Mouse (Mus musculus): ENCODE results near the gene Gak. TPM values are rescaled to one million over a fixed set of nuclear protein-coding genes. Genes with fewer than 3 reads are reported as not detected.

Gene Gak
- polyA plus RNA-seq, 1 experiment from 2014 or later, result 55.9 TPM

GRCm38 (mm10) chr5:108669986-108670385, 40.4 kb upstream of the Gak start:
- Histone ChIP-seq H3K9me3 (replicated peaks; ENCODE audit: control insufficient read depth, low read length, poor library complexity, severe bottlenecking) (no peaks in the 10 kb centered on the region), H3K27ac (ENCODE audit: low read length) (no peak overlapping the region), H3K36me3 (ENCODE audit: control insufficient read depth, insufficient read depth, low read length) (peaks cover 15% of the 10 kb centered on the region), H3K9ac (ENCODE audit: low read depth, low read length) (no peak overlapping the region), H3K4me1 (ENCODE audit: control insufficient read depth, insufficient read depth, low read length) (peaks cover 11% of the 10 kb centered on the region), H3K4me3 (ENCODE audit: low read depth, low read length) (no peak overlapping the region), H3K4me2 (ENCODE audit: low read length) (peak overlapping the region; percentile 63; the same call in 1 of the 2 replicates), H3K27me3 (ENCODE audit: control insufficient read depth, insufficient read depth, low read depth, low read length) (no peaks in the 10 kb centered on the region)
- ATAC-seq, result peak; percentile 11; the same call in 1 of the 2 replicates
- 81% methylated on average over 9 of the region's 9 CpGs for WGBS

GRCm38 (mm10) chr5:108668977-108669936, 39.7 kb upstream of the Gak start, which contains the start of gene Dgkq:
Dgkq (minus strand) TSS chr5:108669672.
- Histone ChIP-seq H3K4me3 (ENCODE audit: low read depth, low read length) (peak within 1 kb of the TSS; percentile 38), H3K27me3 (ENCODE audit: control insufficient read depth, insufficient read depth, low read depth, low read length) (no peaks in the 10 kb centered on the region), H3K4me1 (ENCODE audit: control insufficient read depth, insufficient read depth, low read length) (peaks cover 11% of the 10 kb centered on the region), H3K36me3 (ENCODE audit: control insufficient read depth, insufficient read depth, low read length) (peaks cover 15% of the 10 kb centered on the region), H3K9ac (ENCODE audit: low read depth, low read length) (peak within 1 kb of the TSS; percentile 72), H3K4me2 (ENCODE audit: low read length) (peak within 1 kb of the TSS; percentile 63), H3K27ac (ENCODE audit: low read length) (peak within 1 kb of the TSS; percentile 84), H3K9me3 (replicated peaks; ENCODE audit: control insufficient read depth, low read length, poor library complexity, severe bottlenecking) (no peaks in the 10 kb centered on the region)
- 5% methylated on average over 43 of the region's 43 CpGs for WGBS
- peak; percentile 85 for ATAC-seq

GRCm38 (mm10) chr5:108668387-108668932, 38.9 kb upstream of the Gak start:
- Histone ChIP-seq H3K36me3 (ENCODE audit: control insufficient read depth, insufficient read depth, low read length) (peaks cover 15% of the 10 kb centered on the region), H3K4me2 (ENCODE audit: low read length) (peak overlapping the region; percentile 63), H3K27me3 (ENCODE audit: control insufficient read depth, insufficient read depth, low read depth, low read length) (no peaks in the 10 kb centered on the region), H3K9ac (ENCODE audit: low read depth, low read length) (peak overlapping the region; percentile 72), H3K9me3 (replicated peaks; ENCODE audit: control insufficient read depth, low read length, poor library complexity, severe bottlenecking) (no peaks in the 10 kb centered on the region), H3K4me3 (ENCODE audit: low read depth, low read length) (peak overlapping the region; percentile 38), H3K4me1 (ENCODE audit: control insufficient read depth, insufficient read depth, low read length) (peaks cover 11% of the 10 kb centered on the region), H3K27ac (ENCODE audit: low read length) (peak overlapping the region; percentile 84)
- ATAC-seq, result peak; percentile 27; the same call in 1 of the 2 replicates
- 10% methylated on average over 3 of the region's 3 CpGs for WGBS

GRCm38 (mm10) chr5:108667370-108667769, 37.8 kb upstream of the Gak start:
- no peak overlapping the region for H3K4me3 ChIP-seq (ENCODE audit: low read depth, low read length)

GRCm38 (mm10) chr5:108665066-108665465, 35.5 kb upstream of the Gak start:
- WGBS, result 37% methylated on average over 3 of the region's 3 CpGs
- no peaks in the 10 kb centered on the region for H3K36me3 ChIP-seq (ENCODE audit: control insufficient read depth, insufficient read depth, low read length)
- no peak overlapping the region for H3K4me3 ChIP-seq (ENCODE audit: low read depth, low read length)
- H3K4me1 ChIP-seq (ENCODE audit: control insufficient read depth, insufficient read depth, low read length), result peaks cover 12% of the 10 kb centered on the region
- H3K9me3 ChIP-seq (replicated peaks; ENCODE audit: control insufficient read depth, low read length, poor library complexity, severe bottlenecking), result no peaks in the 10 kb centered on the region
- no peaks in the 10 kb centered on the region for H3K27me3 ChIP-seq (ENCODE audit: control insufficient read depth, insufficient read depth, low read depth, low read length)
- no peak overlapping the region for H3K4me2 ChIP-seq (ENCODE audit: low read length)
- no peak overlapping the region for H3K27ac ChIP-seq (ENCODE audit: low read length)
- no peak overlapping the region for H3K9ac ChIP-seq (ENCODE audit: low read depth, low read length)
- ATAC-seq, result no peak

More at GRCm38 (mm10) chr5:108667370-108667769, 37.8 kb upstream of the Gak start:
- no peaks in the 10 kb centered on the region for H3K9me3 ChIP-seq (replicated peaks; ENCODE audit: control insufficient read depth, low read length, poor library complexity, severe bottlenecking)
- no peak overlapping the region for H3K4me2 ChIP-seq (ENCODE audit: low read length)
- peaks cover 11% of the 10 kb centered on the region for H3K36me3 ChIP-seq (ENCODE audit: control insufficient read depth, insufficient read depth, low read length)
- no peaks in the 10 kb centered on the region for H3K27me3 ChIP-seq (ENCODE audit: control insufficient read depth, insufficient read depth, low read depth, low read length)
- H3K27ac ChIP-seq (ENCODE audit: low read length), result no peak overlapping the region
- H3K9ac ChIP-seq (ENCODE audit: low read depth, low read length), result no peak overlapping the region
- no peak for ATAC-seq
- WGBS, result 84% methylated on average over 2 of the region's 2 CpGs
- H3K4me1 ChIP-seq (ENCODE audit: control insufficient read depth, insufficient read depth, low read length), result peaks cover 11% of the 10 kb centered on the region

DNA sequence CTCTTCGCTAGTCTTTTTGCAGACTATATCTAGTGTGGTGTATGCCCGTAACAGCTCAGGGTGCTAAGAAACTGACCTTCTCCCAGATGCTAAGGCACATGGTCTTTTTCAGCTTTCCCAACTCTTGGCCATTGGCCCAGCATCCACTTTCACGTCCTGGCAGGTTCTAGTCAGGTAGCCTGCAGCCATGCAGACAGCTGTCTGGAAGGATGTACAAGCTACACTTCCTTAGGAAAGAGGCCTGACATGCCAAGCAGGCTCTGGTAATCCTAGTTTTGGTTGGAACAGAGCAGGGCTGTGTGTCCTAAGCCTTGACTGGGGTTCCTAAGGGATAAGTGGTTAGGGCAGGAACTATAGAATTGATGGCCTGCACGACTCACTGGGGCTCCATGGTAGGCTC, 33.2 kb upstream of the Gak start:
- Histone ChIP-seq H3K4me3 (ENCODE audit: low read depth, low read length) (no peak overlapping the region), H3K27me3 (ENCODE audit: control insufficient read depth, insufficient read depth, low read depth, low read length) (no peaks in the 10 kb centered on the region), H3K36me3 (ENCODE audit: control insufficient read depth, insufficient read depth, low read length) (no peaks in the 10 kb centered on the region), H3K4me2 (ENCODE audit: low read length) (no peak overlapping the region), H3K9ac (ENCODE audit: low read depth, low read length) (no peak overlapping the region), H3K9me3 (replicated peaks; ENCODE audit: control insufficient read depth, low read length, poor library complexity, severe bottlenecking) (no peaks in the 10 kb centered on the region), H3K27ac (ENCODE audit: low read length) (no peak overlapping the region), H3K4me1 (ENCODE audit: control insufficient read depth, insufficient read depth, low read length) (peaks cover 23% of the 10 kb centered on the region)
- no peak for ATAC-seq
- WGBS, result 85% methylated on average over 4 of the region's 4 CpGs

DNA sequence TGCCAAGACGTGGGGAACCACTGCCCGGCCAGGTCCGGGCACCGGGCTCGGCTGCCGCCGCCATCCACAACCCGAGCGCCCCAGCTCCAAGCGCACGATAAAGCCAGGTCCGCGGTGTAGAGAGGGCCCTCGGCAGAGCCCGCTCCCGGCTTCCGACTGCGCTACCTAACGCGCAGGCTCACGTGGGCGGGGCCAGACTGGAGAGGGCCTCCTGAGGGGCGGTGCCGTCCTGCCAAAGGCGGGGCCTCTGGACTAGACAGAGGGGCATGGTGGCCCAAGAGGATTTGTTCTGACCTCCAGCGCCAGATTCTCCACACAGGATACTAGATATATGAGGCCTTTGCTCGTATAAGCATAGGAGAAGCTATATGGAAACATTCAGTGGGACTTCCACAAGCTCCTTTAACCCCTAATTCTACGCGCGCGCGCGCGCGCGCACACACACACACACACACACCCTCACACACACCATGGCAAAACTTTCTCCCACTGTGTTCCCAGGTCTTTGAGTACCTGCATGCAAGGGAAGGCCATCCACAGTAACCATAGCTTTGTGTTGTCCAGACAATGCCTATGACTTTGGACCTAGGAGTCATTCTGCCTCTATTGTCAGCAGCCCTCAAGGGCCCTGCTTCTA, 31.2 kb upstream of the Gak start:
- H3K27ac ChIP-seq (ENCODE audit: low read length), result peak overlapping the region; percentile 6; the same call in 1 of the 2 replicates
- peak; percentile 97 for ATAC-seq
- H3K4me1 ChIP-seq (ENCODE audit: control insufficient read depth, insufficient read depth, low read length), result peaks cover 23% of the 10 kb centered on the region
- peaks cover 2% of the 10 kb centered on the region; the same call in 1 of the 2 replicates for H3K36me3 ChIP-seq (ENCODE audit: control insufficient read depth, insufficient read depth, low read length)
- H3K27me3 ChIP-seq (ENCODE audit: control insufficient read depth, insufficient read depth, low read depth, low read length), result no peaks in the 10 kb centered on the region
- H3K4me2 ChIP-seq (ENCODE audit: low read length), result peak overlapping the region; percentile 92
- 14% methylated on average over 36 of the region's 36 CpGs for WGBS
- H3K9me3 ChIP-seq (replicated peaks; ENCODE audit: control insufficient read depth, low read length, poor library complexity, severe bottlenecking), result no peaks in the 10 kb centered on the region
- peak overlapping the region; percentile 59 for H3K4me3 ChIP-seq (ENCODE audit: low read depth, low read length)
- H3K9ac ChIP-seq (ENCODE audit: low read depth, low read length), result peak overlapping the region; percentile 94

- WGBS, result 11% methylated on average over 24 of the region's 24 CpGs
- peak; percentile 61 for ATAC-seq
- peaks cover 9% of the 10 kb centered on the region; the same call in 1 of the 2 replicates for H3K36me3 ChIP-seq (ENCODE audit: control insufficient read depth, insufficient read depth, low read length)
- H3K4me1 ChIP-seq (ENCODE audit: control insufficient read depth, insufficient read depth, low read length), result peaks cover 23% of the 10 kb centered on the region
- no peaks in the 10 kb centered on the region for H3K9me3 ChIP-seq (replicated peaks; ENCODE audit: control insufficient read depth, low read length, poor library complexity, severe bottlenecking)
- peak within 1 kb of the TSS; percentile 94 for H3K9ac ChIP-seq (ENCODE audit: low read depth, low read length)
- H3K27ac ChIP-seq (ENCODE audit: low read length), result peak within 1 kb of the TSS; percentile 6; the same call in 1 of the 2 replicates
- H3K27me3 ChIP-seq (ENCODE audit: control insufficient read depth, insufficient read depth, low read depth, low read length), result no peaks in the 10 kb centered on the region
- peak within 1 kb of the TSS; percentile 59 for H3K4me3 ChIP-seq (ENCODE audit: low read depth, low read length)
- peak within 1 kb of the TSS; percentile 92 for H3K4me2 ChIP-seq (ENCODE audit: low read length)
Measured at GRCm38 (mm10) chr5:108659698-108660631, 30.4 kb upstream of the Gak start, which contains the start of gene Idua. Idua (plus strand) TSS chr5:108660331.

All from midbrain, embryonic 16.5 days (tissue).